Mouse (Mus musculus) ovary, postnatal 36 days (tissue): ENCODE results near the gene Hist1h2be.
"Not testable (repeated sequence)": the region's sequence is repeated elsewhere in the genome, so short reads cannot be mapped to it uniquely, and the experiment has no call there.

Experiments used
- DNase-seq: peaks from one replicate; pipeline ENCODE4 v3.0.0; 2022; ENCODE audit warnings: low spot score, mixed read lengths

The Hist1h2be gene

DNA sequence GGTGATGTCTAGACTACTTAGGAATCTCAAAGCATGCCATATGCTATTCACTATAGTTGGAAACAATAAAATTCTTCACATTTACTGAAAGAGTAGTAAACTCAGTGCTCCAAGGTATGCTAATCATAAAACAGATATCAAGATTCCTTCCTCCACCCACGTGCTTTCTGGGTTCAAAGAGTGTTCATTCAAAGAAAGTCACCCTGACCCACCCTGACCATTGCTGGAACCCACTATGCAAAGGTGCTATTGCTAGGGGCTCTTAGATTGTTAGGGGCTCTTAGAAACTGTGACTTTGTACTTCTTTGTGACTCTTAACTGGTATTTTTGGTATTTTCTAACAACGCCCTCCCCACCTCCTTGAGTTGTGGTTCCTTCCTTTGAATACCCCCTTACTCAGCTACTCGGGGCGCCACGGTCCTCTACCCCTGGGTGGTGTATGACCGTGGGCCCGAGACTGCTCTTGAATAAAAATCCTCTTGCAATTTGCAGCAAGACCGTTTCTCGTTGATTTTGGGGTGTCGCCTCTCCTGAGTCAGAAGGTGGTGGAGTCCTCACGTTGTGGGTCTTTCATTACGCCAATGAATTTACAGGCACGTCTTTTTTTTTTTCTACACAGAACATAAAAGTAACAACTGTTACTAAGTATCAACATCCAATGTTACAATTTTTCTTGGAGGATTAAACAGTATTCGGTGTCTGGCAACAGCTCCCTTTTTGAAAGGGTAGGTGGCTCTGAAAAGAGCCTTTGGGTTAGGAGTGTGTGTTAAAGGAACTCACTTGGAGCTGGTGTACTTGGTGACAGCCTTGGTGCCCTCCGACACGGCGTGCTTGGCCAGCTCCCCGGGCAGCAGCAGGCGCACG is 47.7 kb downstream of the Hist1h2be start:
- DNase-seq, result not testable (repeated sequence)

DNA sequence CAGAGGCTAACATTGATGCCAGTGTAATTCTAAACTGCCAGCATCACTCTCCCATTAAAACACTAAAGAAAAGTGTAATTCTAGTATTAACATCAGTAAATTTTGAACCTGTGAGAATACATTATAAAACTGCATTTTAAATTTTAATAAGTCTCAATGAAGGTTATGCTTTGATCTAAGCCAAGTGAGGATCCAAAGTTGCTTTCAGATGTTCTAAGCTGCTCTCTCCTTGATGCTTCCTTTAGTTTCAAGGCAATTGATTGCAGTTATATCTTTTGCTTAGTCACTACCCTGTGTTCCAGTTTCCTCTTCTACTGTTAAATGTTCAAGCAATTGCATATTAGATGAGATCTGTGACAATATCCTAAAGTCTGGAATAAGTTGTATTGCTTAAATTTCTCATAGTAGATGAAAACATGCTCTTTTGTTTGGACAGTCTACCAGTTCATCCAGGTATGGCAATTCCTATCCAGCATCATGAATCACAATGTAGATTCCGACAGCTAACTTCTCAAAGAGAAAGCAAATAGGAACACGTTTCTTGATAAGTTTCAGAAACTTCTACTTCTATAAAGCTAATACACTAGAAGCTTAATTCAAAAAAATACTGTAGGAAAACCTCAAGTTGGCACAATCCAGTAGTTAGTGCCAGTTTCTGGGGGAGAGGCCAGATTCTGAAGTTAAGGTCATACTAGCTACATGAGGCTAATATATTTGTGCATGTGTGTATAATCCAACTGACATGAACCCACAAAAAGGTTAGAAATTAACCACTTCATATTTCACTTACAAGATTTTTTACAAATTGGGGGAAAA is 48.5 kb downstream of the Hist1h2be start:
- DNase-seq, result no peak

DNA sequence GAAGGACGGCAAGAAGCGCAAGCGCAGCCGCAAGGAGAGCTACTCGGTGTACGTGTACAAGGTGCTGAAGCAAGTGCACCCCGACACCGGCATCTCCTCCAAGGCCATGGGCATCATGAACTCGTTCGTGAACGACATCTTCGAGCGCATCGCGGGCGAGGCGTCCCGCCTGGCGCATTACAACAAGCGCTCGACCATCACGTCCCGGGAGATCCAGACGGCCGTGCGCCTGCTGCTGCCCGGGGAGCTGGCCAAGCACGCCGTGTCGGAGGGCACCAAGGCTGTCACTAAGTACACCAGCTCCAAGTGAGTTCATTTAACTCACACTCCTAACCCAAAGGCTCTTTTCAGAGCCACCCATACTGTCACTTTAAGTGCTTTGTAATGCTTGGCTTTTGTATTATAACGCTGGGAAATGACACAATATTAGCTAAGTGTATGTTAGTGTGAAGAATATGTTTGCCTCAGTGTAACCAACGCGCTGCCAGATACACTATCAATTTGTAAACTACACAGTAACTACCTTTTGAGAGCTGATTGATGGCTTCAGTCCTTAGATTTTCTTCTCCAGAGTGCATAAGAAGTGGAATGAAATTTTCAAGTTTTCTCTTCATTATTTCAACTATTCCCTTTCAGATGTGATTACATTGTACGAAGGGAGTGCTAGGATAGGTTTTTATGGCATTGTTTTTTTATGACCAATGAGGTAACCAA is 49.3 kb downstream of the Hist1h2be start:
- DNase-seq, result not testable (repeated sequence)

DNA sequence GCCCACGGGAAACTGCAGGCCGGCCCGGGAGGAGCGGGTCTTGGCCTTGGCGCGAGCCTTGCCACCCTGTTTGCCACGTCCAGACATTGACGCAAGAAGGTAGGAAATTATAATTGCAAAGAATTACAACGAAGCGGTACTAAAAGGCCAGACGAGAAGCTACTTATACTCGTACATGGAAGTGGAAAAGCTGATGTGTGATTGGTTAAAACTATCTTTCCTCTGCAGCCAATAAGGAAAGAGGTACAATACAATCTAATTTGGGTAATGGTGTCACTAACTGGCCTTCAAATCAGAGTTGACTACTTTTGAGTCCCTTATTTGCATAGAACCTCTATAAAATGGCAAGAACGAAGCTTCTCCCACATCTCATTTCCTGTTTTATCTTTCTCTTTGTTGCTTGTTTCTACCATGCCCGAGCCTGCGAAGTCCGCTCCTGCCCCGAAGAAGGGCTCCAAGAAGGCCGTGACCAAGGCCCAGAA is 49.9 kb downstream of the Hist1h2be start, which contains the start of the genes Hist1h2ae and Hist1h2bg:
TSS of gene Hist1h2ae (minus strand) at position 199 of the 482 bp plus-strand sequence.
TSS of gene Hist1h2bg (plus strand) at position 375 of the 482 bp plus-strand sequence.
- DNase-seq, result peak; percentile 69

DNA sequence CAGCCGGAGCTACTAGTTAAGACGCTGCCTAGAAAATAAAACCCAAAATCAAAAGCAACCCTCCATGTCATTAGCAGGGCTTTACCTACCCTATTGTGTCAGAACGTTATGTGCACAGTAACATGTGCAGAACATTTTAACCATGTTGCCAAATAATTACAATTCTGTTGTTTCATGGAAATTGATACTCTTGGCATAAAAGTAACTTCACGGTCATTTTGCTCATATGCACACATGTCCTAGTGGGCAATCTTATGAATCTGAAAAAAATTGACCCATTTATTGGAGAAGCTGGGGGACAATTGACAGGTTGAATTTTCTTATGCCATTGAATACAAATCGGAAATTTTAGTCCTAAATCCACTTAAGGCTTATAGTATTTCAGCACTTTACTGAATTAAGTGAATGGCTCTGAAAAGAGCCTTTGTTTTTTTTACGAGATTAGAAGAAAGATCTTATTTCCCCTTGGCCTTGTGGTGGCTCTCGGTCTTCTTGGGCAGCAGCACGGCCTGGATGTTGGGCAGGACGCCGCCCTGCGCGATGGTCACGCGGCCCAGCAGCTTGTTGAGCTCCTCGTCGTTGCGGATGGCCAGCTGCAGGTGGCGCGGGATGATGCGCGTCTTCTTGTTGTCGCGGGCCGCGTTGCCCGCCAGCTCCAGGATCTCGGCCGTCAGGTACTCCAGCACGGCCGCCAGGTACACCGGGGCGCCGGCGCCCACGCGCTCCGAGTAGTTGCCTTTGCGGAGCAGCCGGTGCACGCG is 50.5 kb downstream of the Hist1h2be start:
- DNase-seq, result not testable (repeated sequence)

DNA sequence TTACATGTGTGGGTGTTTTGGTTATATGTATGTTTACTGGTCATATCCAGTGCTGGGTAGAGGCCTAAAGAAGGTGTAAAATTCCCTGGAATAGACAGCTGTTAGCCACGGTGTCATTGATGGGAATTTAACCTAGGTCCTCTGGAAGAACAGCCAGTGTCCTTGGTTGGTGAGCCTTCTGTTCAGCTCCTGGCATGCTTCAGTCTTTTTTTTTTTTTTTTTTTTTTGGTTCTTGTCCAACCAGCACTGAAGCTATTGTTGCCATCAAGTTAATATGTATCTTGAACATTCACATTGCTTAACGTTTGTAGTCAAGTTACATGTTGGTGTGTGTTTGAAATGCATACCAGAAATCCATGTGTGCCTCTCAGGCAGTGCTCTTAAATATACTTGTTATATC is 56.4 kb downstream of the Hist1h2be start:
- no peak for DNase-seq

DNA sequence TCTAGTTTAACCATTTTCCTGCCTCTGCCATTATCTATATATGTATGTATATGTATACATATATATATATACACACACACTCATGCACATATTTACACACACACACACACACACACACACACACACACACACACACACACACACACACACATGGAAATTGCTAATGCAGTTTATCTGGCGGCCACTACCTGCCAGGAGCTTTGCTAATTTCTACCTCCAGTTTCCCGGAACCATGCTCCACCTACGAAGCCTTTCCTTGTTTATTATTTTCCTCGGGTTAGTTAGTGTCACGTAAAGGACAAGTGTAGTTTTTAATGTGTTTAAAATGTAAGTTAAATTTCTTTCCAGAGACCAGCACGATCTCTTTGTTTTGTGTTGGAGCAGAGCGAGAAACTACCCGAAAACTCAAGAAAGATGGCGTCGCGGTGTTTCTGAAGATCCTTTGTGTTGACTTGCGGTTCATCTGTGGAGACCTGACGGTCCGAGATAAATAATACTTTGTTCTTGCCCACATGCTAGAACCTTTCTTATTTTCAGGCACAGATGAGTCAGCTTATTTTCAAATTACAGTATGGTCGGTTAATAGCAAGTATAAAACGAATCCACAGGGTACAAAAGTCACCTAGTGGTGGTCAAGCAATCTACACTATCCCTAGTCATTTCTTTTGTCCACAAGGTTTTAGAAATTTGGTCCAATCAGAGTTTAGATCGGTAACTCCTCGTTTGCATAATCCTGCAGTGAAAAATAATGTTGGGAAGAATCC is 58.0 kb downstream of the Hist1h2be start:
- DNase-seq, result no peak

DNA sequence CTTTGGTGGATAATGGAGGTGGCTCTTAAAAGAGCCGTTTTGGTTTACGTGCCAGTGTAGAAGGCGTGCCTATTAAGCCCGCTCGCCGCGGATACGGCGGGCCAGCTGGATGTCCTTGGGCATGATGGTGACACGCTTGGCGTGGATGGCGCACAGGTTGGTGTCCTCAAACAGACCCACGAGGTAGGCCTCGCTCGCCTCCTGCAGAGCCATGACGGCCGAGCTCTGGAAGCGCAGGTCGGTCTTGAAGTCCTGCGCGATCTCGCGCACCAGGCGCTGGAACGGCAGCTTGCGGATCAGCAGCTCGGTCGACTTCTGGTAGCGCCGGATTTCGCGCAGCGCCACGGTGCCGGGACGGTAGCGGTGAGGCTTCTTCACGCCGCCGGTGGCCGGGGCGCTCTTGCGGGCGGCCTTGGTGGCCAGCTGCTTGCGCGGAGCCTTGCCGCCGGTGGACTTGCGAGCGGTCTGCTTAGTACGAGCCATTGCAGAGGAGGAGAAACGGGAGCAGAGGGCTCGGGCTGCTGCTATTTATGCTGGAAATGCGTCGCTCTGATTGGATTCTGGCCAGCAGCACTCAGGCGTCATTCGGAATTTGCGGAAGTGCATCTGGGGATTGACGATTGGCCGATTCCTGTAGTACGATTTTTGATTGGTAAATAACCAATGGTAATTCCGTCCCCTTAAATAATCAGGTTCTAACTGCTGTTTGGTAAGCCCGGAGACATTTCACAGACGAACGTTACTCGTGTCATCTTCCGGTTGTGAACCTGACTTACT is 58.9 kb downstream of the Hist1h2be start, which contains the start of gene Hist1h3e:
TSS of gene Hist1h3e (minus strand) at position 487 of the 777 bp plus-strand sequence.
- peak; percentile 91 for DNase-seq

DNA sequence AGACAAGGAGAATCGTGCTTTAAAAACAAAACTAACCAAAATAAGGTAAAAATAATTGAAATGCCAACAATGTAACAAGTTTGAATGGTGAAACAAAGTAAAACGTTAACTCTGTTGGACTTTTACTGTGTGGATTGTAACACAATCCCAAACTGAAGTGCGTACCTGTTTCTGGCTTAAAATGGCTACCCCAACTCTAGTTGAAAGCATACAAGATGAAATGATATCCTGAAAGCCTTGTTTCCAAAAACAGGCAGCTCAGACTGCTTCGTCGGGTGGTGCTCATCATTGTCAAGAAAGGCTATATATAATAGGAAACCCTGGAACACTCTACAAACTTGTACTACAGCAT is 59.4 kb downstream of the Hist1h2be start:
- not testable (repeated sequence) for DNase-seq

DNA sequence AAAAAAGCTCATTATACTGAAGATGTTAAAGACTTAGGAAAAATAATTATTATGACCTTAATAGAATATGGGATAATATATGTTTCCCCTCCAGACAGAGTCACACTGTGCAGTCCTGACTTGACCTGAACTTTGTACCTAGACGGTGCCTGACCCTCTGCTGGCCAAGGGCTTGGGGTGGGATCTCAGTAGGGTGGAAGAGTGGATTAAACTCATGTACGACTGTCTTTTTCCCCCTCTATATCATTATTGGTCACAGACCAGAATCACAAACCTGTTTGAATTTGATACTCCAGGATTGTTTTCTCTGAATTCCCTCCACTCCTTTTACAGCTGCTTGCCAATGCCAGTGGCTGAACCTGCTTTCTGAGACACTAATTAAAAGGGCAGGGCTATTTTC is 60.2 kb downstream of the Hist1h2be start:
- not testable (repeated sequence) for DNase-seq

DNA sequence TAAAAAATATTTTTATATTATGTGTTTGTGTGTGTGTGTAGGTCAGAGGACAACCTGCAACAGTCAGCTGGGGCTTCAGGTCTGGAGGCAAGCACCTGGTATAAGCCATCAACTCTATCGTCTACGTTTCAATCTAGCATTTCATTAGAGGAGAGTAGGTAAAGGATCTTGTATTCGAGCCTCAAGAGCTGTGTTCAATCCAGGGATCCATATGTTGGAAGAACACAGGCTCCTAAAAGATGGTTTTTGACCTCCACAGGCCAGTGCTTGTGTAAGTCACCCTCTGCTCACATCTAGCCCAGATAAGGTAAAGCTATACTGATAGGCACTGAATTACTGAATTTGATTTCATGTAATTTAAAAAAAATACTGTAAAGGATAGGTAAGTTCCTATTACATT is 64.0 kb downstream of the Hist1h2be start:
- DNase-seq, result no peak

DNA sequence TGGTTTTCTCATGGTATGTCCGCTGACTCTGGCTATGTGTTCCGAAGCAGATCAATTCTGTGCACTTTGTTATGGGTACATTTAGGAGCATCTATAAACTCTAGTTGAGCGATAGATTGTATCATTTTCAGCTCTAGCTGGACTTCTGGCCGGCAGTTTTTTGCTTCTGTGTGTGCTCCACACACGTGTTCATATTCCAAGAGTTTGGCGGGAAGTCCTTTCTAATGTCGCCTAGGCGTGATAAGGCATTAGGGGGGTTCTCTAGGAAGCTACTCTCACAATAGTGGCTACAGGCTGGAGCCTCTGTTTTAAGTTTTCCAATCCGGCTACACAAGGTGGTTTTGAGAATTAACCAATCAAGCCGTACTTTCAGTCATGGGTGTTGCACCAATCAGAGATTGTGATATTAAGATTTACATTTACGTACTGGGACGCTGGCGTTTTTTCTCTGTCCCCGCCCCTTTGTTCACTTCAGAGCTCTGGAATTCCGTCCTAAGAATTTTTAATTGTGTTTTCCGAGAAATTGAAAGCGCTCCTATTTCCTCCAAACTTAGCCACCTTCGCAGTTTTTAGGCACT is 65.0 kb downstream of the Hist1h2be start:
- peak; percentile 47 for DNase-seq

DNA sequence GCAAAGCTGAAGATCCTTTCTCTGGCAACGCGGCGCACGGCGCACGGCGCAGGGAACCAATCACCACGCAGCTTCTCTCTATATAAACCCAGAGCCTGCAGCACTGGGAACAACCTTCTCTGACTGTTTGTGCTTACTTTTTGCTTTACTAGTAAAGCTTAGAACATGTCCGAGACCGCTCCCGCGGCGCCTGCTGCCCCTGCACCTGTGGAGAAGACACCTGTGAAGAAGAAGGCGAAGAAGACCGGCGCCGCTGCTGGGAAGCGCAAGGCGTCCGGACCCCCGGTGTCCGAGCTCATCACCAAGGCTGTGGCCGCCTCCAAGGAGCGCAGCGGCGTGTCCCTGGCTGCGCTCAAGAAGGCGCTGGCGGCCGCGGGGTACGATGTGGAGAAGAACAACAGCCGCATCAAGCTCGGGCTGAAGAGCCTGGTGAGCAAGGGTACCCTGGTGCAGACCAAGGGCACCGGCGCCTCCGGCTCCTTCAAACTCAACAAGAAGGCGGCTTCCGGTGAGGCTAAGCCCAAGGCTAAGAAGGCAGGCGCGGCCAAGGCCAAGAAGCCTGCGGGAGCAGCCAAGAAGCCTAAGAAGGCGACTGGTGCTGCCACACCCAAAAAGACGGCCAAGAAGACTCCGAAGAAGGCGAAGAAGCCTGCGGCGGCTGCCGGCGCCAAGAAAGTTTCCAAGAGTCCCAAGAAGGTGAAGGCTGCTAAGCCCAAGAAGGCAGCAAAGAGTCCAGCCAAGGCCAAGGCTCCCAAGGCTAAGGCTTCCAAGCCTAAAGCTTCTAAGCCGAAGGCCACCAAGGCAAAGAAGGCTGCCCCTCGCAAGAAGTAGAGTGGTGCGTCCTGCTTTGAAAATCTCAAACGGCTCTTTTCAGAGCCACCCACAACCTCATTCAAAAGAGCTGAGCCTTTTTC is 65.7 kb downstream of the Hist1h2be start:
- DNase-seq, result peak; percentile 80

DNA sequence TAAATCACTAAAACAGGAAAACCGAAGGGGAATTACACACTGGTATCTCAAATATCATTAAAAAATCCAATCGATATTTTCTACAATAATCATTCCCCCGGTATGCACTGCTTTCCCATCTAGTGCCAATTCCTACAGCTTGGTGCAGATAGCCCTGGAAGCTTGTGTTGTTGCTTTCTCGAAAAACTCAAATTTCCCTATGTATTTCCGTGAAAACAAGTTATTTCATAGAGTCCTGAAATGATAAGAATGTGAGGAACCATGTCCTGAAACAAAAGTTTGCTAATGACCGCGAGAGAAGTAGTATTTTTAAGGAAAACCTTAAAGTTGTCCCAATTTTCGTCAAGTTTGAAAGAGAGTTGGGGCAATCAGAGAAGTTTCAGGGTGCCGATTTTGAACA is 66.5 kb downstream of the Hist1h2be start:
- no peak for DNase-seq

DNA sequence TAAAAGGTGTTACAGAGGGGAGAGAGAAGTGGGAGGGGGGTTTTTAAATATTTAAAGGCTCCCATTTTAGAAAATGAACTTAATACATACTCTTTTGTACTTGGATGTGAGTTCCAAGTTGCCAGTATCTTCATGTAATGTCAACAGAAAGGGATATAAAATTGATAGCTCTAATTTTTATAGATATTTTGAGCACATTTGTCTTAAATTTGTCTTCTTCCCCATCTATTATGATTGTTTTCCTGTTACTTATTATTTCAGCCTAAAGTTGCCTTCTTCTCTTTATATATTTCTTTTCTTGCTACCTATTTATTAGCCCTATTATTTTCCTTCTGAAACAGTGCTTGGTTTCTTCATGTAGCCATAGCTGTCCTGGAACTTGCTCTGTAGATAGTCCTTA is 68.0 kb downstream of the Hist1h2be start, which contains the start of gene Hist1h1d:
TSS of gene Hist1h1d (plus strand) at position 301 of the 400 bp plus-strand sequence.
- no peak for DNase-seq

DNA sequence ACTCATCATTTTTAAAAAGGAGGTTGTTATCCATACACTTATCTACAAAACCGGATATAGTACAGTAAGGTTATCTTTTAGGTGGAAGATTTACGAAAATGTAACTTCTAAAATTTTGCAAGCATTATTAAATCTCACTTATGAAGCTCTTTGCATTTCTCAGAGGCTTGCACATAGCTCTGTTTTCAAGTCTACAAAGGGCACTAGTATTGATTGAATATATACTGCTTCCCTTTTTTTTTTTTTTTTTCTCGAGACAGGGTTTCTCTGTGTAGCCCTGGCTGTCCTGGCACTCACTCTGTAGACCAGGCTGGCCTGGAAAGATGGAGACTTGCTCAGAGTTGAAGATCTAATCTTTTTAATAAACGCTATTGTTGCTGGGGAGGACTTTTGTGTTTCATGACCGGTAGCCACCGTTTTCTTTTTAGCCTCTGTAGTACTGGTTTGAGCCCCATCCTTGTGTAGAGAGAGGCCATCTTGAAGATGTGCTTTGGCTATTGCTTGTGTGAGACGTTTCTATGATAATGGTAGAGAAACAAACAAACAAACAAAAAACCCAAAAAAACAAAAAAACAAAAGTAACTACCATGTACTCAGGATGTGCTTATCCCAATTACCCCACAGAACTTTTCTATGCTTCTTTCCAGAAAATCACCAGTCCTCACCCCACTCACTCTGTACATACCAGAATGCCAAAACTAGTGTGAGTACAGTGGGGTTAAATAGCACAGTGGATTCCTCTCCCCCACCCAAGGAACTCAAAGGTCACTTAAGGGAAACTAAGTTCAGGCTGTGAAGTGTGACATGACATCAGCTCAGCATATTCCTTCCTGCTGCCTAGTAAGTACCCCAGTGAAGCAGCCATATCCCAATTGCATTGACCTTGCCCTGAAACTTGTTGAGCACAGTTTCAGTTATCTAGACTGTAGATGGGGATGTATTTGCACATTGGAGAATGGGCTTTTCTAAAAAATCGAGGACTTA is 68.7 kb downstream of the Hist1h2be start:
- DNase-seq, result no peak
